Mouse (Mus musculus): ENCODE data around the gene Lyrm7. TPM values are rescaled to one million over a fixed set of nuclear protein-coding genes. Genes with fewer than 3 reads are reported as not detected.
A peak's percentile ranks its signal among the peaks of the same experiment; 100 is the strongest.
"Not testable (repeated sequence)": the region's sequence is repeated elsewhere in the genome, so short reads cannot be mapped to it uniquely, and the experiment has no call there.

Lyrm7 gene
- polyA plus RNA-seq, 1 experiment: 7.6 TPM

- no peak for DNase-seq (ENCODE audit: low read depth)
Measured at GRCm38 (mm10) chr11:54899657-54900056, 38.9 kb upstream of the Lyrm7 start.

DNA sequence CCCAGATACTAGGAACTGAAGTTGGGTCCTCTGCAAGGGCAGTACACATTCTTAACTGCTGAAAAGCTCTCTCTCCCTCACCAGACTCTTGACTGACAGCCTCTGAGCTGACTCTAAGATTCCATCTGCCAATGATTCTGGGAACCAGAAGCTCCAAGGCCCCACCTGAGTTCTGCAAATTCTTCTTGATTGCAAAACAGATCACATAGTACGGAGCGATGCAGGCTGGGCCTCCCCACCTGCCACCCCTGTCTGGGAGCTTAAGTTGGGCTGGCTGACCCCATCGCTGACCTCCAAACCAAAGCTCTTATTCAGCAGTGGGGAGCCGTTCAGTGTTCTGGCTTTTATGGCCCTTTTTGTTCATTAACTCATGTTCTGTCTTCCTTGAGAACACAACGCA lies 36.8 kb upstream of the Lyrm7 start:
- DNase-seq (ENCODE audit: low read depth): no peak
- TF ChIP-seq POLR2A (IDR thresholded peaks at IDR 0.05; ENCODE audit: borderline replicate concordance, extremely low read depth, insufficient read depth, insufficient read length, poor library complexity, severe bottlenecking): no peak
- TF ChIP-seq CTCF (IDR thresholded peaks at IDR 0.05; ENCODE audit: borderline replicate concordance, extremely low read depth, insufficient read depth, insufficient read length): no peak

More at GRCm38 (mm10) chr11:54899657-54900056, 38.9 kb upstream of the Lyrm7 start:
- TF ChIP-seq POLR2A (IDR thresholded peaks at IDR 0.05; ENCODE audit: borderline replicate concordance, extremely low read depth, insufficient read depth, insufficient read length, poor library complexity, severe bottlenecking) (no peak), CTCF (IDR thresholded peaks at IDR 0.05; ENCODE audit: borderline replicate concordance, extremely low read depth, insufficient read depth, insufficient read length) (no peak)

DNA sequence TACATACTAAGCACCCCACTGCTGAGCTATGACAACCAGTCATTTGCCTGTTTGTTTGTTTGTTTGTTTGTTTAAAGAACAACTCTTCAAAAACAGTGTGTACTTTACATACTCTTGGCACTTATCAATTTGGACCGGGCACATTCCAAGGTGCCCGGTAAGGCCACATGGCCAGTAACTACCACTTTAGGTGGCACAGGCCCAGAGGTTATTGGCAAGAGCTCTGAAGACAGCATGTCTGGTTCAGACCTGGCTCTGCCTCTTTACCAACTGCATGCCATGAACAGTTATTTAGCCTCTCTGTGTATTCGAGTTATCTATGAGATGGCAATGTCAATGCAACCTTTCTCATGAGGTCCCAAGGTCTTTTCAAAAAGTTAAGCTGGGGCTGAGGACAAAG lies 35.9 kb upstream of the Lyrm7 start:
- DNase-seq (ENCODE audit: low read depth): not testable (repeated sequence)

DNA sequence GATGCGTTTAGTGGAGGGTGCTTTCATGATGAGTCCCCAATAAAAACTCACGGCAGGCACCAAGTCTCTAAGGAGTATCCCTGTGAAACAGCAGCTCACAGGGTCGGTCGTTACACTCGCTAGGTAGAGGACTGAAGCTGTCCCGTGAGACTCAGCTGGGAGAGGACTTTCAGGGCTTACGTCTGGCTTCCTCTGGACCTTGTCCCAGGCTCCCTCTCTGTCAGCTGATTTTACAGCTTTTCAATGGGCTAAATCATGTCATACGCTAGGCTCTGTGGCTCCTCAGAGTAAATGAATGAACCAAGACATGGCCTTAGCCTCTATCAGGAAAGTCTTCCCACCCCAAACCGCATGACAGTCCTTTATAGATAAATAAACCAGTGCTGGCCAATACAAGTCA lies 33.9 kb upstream of the Lyrm7 start:
- no peak for TF ChIP-seq CTCF (IDR thresholded peaks at IDR 0.05; ENCODE audit: borderline replicate concordance, extremely low read depth, insufficient read depth, insufficient read length)
- no peak for TF ChIP-seq POLR2A (IDR thresholded peaks at IDR 0.05; ENCODE audit: borderline replicate concordance, extremely low read depth, insufficient read depth, insufficient read length, poor library complexity, severe bottlenecking)
- no peak for DNase-seq (ENCODE audit: low read depth)

DNA sequence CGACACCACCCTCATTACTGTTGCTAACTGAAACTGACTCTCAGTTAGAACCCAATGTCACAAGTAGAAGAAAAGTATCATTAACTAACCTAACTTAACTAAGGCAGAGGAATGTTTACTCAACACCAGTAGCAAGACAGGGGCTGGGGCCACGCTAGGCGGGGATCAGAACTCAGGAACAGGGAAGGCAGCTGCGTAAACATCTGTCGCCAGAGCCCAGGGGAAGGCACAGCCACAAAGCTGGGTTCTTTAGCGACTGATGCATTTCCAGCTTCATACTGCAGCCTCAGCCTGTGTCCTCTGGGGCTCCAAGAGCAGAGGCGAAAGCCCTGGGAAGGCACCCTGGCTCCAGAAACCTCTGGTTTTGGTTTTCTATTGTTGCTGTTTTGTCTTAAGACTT lies 31.4 kb upstream of the Lyrm7 start:
- no peak for TF ChIP-seq POLR2A (IDR thresholded peaks at IDR 0.05; ENCODE audit: borderline replicate concordance, extremely low read depth, insufficient read depth, insufficient read length, poor library complexity, severe bottlenecking)
- no peak for DNase-seq (ENCODE audit: low read depth)

GRCm38 (mm10) chr11:54891341-54891740 lies 30.6 kb upstream of the Lyrm7 start:
- DNase-seq (ENCODE audit: low read depth): no peak

GRCm38 (mm10) chr11:54887927-54888326 lies 27.2 kb upstream of the Lyrm7 start:
- TF ChIP-seq CTCF (IDR thresholded peaks at IDR 0.05; ENCODE audit: borderline replicate concordance, extremely low read depth, insufficient read depth, insufficient read length): no peak
- DNase-seq (ENCODE audit: low read depth): no peak

More at GRCm38 (mm10) chr11:54891341-54891740, 30.6 kb upstream of the Lyrm7 start:
- TF ChIP-seq POLR2A (IDR thresholded peaks at IDR 0.05; ENCODE audit: borderline replicate concordance, extremely low read depth, insufficient read depth, insufficient read length, poor library complexity, severe bottlenecking) (no peak), CTCF (IDR thresholded peaks at IDR 0.05; ENCODE audit: borderline replicate concordance, extremely low read depth, insufficient read depth, insufficient read length) (no peak)

- DNase-seq (ENCODE audit: low read depth): no peak
- no peak for TF ChIP-seq CTCF (IDR thresholded peaks at IDR 0.05; ENCODE audit: borderline replicate concordance, extremely low read depth, insufficient read depth, insufficient read length)
- no peak for TF ChIP-seq POLR2A (IDR thresholded peaks at IDR 0.05; ENCODE audit: borderline replicate concordance, extremely low read depth, insufficient read depth, insufficient read length, poor library complexity, severe bottlenecking)
Measured at GRCm38 (mm10) chr11:54885406-54885805, 24.7 kb upstream of the Lyrm7 start.

GRCm38 (mm10) chr11:54884937-54885336 lies 24.2 kb upstream of the Lyrm7 start:
- DNase-seq (ENCODE audit: low read depth): peak; percentile 27
- TF ChIP-seq POLR2A (IDR thresholded peaks at IDR 0.05; ENCODE audit: borderline replicate concordance, extremely low read depth, insufficient read depth, insufficient read length, poor library complexity, severe bottlenecking) (no peak), CTCF (IDR thresholded peaks at IDR 0.05; ENCODE audit: borderline replicate concordance, extremely low read depth, insufficient read depth, insufficient read length) (no peak)

GRCm38 (mm10) chr11:54884197-54884828 lies 23.6 kb upstream of the Lyrm7 start:
- DNase-seq (ENCODE audit: low read depth): no peak
- TF ChIP-seq CTCF (IDR thresholded peaks at IDR 0.05; ENCODE audit: borderline replicate concordance, extremely low read depth, insufficient read depth, insufficient read length) (no peak), POLR2A (IDR thresholded peaks at IDR 0.05; ENCODE audit: borderline replicate concordance, extremely low read depth, insufficient read depth, insufficient read length, poor library complexity, severe bottlenecking) (no peak)

DNA sequence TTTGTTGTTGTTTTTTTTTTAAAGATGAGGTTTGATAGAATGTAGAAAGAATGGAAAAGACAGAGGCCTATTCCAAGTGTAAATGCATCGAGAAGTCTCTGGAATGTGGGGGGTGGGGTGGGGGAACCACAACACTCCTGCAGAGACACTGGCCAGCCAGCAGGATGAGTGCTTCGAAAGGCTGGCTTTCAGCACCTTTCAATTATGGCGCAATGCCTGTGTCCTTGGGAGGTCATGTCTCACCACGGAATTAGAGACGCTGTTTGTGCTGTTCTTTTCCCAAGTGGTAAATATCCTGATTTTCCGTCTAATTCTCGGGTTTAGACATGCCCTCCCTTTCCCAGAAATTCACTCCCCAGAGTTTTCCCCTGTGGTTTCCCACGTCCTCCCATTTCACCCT lies 22.0 kb upstream of the Lyrm7 start:
- no peak for DNase-seq (ENCODE audit: low read depth)
- TF ChIP-seq CTCF (IDR thresholded peaks at IDR 0.05; ENCODE audit: borderline replicate concordance, extremely low read depth, insufficient read depth, insufficient read length): no peak
- TF ChIP-seq POLR2A (IDR thresholded peaks at IDR 0.05; ENCODE audit: borderline replicate concordance, extremely low read depth, insufficient read depth, insufficient read length, poor library complexity, severe bottlenecking): no peak

DNA sequence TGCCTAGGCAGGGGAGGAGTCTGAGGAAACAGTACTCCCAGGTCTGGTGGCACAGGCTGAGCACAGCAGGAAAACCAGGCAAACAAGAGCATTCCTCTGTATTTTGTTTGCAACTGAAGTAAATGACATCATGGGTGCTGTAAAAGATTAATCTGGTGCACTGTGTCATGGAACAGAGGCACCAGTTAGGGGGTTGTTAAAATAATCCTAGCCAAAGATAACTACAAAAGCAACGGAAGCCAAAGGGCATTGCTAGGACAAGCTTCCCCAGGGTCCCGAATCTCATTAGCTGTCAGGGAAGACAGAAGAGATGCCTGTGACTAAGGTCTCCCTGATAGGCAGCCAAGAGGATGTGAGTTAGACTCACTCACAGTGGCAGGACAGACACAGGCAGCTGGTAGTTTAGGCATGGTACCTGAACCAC lies 20.3 kb upstream of the Lyrm7 start:
- TF ChIP-seq CTCF (IDR thresholded peaks at IDR 0.05; ENCODE audit: borderline replicate concordance, extremely low read depth, insufficient read depth, insufficient read length) (no peak), POLR2A (IDR thresholded peaks at IDR 0.05; ENCODE audit: borderline replicate concordance, extremely low read depth, insufficient read depth, insufficient read length, poor library complexity, severe bottlenecking) (no peak)
- peak; percentile 43 for DNase-seq (ENCODE audit: low read depth)

DNA sequence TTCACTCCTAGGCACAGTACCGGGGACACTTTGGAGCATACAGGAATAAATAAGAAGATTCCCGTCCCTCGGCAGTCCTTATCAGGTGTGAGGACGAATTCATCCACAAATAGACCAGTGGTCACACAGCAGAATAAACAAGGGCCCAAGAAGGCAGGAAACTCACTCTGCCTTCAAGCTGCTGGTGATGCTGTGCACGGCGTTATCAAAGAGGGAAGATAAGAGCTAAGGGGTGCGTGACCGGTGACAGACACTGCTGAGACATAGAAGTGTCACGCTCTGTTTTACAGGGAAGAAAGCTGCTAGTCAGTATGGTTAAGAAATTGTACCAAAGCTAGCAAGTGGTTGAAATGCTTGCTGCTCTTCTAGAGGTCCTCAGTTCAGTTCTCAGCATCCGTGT lies 19.2 kb upstream of the Lyrm7 start:
- DNase-seq (ENCODE audit: low read depth): no peak
- TF ChIP-seq CTCF (IDR thresholded peaks at IDR 0.05; ENCODE audit: borderline replicate concordance, extremely low read depth, insufficient read depth, insufficient read length) (no peak), POLR2A (IDR thresholded peaks at IDR 0.05; ENCODE audit: borderline replicate concordance, extremely low read depth, insufficient read depth, insufficient read length, poor library complexity, severe bottlenecking) (no peak)

All from brain, embryonic 14.5 days (tissue).